Mouse (Mus musculus) c-Kit-positive CD71-negative TER-119-negative erythroid progenitor cells, embryonic 14.5 days (primary cell): ENCODE measurements at regions not wholly inside any gene's neighbourhood (a gene's known extent, or its start where the extent isn't known, plus 50 kb on each side); places are given as distances from the start of the nearest gene placed in this dataset.

Experiments used
- DNase-seq: peaks from one replicate; pipeline ENCODE4 v3.0.0-alpha.2; 2013; ENCODE audit warnings: low read depth

- DNase-seq, result no peak
Observed at GRCm38 (mm10) chr12:96201855-96202254, 509.8 kb downstream of the Flrt2 start.

- no peak for DNase-seq
Observed at GRCm38 (mm10) chr12:96226446-96226845, 534.4 kb downstream of the Flrt2 start.

DNA sequence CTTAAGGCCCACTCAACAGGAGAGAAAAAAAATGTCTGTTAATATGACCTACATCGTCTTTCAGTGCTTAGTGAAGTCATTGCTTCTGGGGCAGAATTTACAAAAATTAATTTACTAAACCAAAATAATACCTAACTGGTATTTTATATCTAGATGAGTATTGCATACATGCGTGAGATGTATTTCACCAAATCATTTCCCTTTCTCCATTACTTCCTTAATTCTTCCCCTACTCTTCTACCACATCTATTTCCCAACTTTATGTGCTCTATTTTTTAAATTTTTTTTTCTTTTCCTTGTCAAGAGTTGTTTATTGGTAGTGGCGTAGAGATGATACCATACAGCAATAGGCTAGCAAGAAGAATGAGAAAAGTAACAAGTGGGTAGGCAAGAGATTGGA, 536.7 kb downstream of the Flrt2 start:
- DNase-seq, result no peak

- no peak for DNase-seq
Observed at GRCm38 (mm10) chr12:96235510-96235909, 543.5 kb downstream of the Flrt2 start.

DNA sequence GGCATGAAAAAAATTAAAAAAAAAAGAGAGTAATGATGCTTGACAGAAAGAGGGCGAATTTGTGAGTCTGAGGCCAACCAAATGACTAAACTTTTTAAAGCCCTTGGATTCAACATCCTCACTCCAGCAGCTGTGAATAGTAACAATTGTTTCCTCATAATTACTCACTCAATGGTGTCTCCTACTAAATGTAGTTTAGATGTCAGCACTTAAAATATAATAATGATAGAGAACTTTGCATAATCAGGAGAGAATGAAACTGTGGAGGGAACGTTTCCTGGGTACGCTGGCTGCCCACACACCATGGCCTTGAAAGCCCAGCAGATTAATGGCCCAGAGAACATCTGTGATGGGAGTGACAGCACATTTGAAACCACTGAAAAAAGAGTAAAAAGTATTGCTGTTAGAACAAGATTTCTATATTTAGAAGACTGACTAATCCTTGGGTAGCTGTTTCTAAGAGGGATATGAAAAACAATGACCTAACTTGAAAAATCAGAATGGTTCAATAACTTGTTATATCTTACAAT, 544.0 kb downstream of the Flrt2 start:
- no peak for DNase-seq

DNA sequence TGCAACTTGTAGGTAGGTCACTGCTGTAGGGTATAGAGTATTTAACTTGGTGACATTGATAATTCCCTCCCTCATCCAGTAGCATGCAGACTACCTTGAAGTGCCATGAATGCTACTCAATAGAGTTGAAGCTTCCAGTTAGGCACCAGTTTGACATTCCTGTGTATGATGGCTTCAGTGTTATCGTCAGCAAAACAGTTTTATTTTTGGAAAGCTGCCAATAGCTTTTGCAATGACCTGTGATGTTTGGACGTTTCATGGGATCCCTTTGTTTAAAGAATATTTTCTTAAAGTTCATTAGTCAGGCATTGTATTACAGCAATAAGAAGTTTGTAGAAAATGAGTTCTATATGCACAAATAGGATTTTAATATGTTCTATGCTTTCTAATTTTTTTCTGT, 547.6 kb downstream of the Flrt2 start:
- DNase-seq, result no peak

DNA sequence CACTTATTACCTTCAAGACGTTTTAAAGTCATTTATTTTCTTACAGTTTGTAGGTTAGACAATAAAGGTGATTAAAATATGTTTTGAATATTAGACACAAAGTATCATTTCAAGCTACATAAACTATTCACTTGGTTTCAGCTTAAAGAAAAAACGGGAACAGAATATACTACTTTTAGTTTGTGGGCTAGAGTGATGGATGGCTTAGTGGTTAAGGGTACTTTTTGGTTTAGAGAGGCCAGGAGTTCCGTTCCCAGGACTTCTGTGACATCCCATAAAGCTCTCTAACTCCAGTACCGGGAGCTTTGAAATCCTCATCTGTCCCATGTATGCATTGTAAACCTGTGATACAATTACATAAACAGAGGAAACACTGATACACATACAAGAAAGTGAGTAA, 570.0 kb downstream of the Flrt2 start:
- DNase-seq, result no peak

DNA sequence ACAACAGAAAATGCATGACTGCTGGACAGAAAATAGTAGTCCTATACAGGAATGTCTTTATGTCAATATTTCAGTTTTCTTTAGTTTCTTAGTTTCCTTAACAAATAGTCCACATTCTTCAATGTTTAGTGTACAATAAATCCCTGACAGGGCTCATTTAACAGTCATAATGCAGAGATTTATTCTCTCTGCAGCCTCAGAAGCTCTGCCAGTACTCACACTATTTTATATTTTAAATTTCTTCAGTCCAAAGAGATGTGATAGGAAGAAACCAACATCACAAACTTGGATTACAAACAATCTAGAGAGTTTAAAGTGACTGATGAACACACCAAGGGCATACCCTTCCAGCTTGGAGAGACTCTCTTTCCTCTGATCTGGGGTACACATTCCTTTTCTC, 583.9 kb downstream of the Flrt2 start:
- DNase-seq, result no peak

- DNase-seq, result peak; percentile 41
Observed at GRCm38 (mm10) chr12:96311137-96311536, 619.1 kb downstream of the Flrt2 start.

DNA sequence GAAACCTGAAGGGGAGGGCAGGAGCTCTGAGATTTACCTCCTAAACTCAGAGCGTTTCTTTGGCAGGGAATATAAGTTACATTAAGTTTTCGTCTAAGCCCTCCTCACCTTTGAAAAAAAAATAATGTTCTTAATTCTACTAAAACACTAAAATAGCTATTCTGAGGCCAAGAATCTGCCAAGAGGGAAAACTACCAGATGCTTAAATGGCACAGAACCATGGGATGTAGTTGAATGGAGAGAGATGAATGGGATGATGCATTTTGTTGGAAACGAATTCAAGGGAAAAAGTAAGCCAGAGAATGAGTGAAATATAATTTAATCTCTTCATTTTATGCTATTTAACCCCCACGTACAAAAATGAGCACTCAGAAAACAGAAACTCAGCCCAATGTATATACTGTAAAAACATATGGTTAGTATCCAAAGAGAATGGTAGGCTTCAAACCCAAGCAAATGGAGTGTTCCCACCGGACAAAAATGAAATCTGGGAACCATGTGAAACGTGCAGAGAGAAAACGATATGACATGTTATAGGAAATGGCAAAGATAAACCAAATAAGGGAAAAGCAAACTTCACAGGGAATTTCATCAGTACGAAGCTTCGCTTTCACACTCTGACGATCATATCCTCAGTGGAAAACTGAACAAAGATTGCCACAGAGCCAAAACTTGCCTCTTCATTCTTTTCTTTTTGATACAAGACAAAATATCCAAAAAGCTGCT, 631.2 kb downstream of the Flrt2 start:
- DNase-seq, result no peak

DNA sequence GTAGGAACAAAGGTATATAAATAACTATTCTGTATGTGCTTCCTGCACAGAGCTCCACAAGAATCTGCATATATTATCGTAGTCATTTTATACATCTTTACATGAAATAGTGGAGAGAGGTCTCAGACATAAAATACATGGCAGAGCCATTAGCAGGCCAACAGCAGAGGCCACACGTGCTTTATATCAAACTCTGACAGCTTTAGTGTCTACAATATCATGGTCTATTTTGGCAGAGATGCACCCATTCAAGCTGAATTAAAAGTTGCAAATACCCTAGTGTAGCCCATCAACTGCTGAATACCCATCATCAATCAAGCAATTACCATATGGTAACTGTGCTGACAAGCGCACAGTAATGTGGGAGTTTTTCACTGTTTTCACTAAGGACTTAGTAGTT, 659.1 kb downstream of the Flrt2 start:
- DNase-seq, result no peak

GRCm38 (mm10) chr12:96378924-96379323, 686.9 kb downstream of the Flrt2 start:
- no peak for DNase-seq

DNA sequence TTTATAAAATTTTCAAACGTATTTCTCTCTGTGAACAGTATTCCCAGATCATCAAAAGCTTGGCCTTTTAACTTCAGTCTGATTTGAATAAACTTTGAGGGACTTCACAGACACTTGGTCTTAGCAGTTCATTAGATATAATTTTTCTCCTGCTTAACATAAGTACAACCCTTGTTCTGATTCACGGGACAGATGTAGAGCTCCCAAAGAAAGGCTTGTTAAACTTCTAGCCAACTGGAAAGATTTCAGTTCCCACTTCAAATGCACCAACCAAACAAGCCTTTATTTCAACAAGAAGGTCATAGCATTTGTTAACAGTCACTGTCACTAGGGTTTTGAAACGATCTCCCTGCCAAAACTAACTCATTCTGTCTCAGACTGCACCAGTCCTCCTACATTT, 727.1 kb downstream of the Flrt2 start:
- DNase-seq, result no peak

DNA sequence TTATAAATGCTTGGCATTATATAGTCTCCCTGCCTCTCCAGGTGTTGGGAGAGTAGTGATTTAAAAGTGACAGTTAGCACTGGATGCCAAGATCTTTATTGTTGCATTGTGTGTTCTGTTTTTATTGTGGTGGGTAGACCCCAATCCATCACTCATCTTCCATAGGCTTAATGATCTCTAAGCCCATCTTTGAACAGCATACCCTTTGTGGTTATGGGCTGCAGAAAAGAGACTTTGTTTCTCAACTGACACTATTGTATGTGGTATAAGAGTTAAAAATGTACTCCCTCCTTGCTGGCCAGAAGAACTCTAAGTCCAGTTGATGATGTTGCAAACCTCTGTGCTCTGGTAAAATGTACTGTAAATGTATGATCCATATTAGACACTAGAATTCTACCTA, 727.5 kb downstream of the Flrt2 start:
- DNase-seq, result no peak

DNA sequence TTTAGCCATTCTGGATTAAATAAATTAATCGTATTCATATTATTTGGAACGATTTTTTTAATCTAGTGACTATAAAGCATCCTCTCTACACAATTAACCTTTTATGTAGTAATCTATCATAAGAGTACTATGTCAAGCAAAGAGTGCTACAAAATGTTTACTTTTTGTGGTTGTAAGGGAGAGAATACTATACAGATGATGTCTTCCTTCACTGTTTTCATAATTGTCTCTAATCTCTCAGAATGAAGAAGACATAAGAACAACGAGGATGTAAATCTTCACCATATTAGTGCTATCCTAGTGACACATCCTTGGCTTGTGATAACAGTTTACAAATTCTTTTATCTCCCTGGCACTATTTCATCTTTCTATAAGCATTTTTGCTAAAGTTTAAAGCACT, 735.6 kb downstream of the Flrt2 start:
- DNase-seq, result no peak

GRCm38 (mm10) chr12:96442546-96442945, 750.5 kb downstream of the Flrt2 start:
- DNase-seq, result no peak

GRCm38 (mm10) chr12:96453374-96453773, 761.3 kb downstream of the Flrt2 start:
- no peak for DNase-seq

GRCm38 (mm10) chr12:96476344-96476743, 784.3 kb downstream of the Flrt2 start:
- no peak for DNase-seq

GRCm38 (mm10) chr12:96488448-96488960, 796.5 kb downstream of the Flrt2 start:
- DNase-seq, result no peak

DNA sequence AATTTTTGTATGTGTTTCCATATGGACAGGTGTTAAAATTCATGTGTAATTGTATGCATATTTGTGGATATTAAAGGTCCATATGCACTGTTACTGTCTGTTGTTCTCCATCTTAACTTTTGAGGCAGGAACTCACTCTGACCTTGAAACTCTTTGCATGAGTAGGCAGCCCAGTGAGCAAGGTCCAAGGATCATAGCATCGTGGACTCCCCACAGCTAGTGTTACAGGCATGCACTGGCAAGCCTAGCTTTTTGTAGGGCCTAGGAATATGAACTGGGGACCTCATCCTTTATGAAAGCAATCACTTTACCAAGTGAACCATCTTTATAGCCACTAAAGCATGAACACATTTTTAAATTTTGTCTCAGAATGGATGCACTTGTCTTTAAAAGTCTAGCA, 817.6 kb downstream of the Flrt2 start:
- no peak for DNase-seq

GRCm38 (mm10) chr12:96558824-96559223, 866.8 kb downstream of the Flrt2 start:
- DNase-seq, result no peak

DNA sequence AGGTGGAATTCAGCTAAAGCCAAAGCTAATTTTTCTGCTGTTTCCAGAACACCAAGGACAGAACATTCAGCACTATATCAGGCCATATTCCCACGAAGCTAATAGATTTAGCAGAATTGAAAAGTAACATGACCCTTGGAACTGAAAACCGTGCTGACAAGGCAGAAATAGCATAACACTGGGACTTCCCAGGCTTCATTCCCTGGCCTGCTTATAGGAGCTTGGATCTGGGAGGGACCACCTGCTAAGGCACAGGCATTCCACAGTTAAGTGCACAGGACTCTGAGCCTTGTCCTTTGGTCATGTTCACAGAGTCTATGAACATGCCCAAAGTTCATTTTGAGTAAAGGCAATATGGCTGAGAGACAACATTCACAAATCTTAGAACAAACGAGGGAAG, 902.8 kb downstream of the Flrt2 start:
- DNase-seq, result no peak

DNA sequence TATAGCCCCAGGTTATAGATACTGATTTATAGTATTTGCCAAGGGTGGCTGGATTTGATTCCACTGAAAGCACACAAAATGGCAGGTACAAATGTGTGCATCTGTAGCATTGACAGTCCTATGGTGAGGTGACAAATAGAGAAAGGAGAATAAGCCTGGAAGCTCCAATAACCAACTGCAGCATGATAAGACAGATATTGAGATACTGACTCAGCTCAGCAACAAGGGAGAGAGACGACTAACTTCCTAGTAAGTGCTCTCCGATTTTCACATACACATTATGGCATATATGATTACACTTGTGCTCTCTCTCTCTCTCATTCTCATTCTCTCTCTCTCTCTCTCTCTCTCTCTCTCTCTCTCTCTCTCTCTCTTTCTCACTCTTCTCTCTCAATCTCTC, 923.1 kb downstream of the Flrt2 start:
- DNase-seq, result no peak

GRCm38 (mm10) chr12:96615850-96616249, 923.8 kb downstream of the Flrt2 start:
- DNase-seq, result no peak
